Mouse (Mus musculus): ENCODE results near the gene Kif5a.

DNA sequence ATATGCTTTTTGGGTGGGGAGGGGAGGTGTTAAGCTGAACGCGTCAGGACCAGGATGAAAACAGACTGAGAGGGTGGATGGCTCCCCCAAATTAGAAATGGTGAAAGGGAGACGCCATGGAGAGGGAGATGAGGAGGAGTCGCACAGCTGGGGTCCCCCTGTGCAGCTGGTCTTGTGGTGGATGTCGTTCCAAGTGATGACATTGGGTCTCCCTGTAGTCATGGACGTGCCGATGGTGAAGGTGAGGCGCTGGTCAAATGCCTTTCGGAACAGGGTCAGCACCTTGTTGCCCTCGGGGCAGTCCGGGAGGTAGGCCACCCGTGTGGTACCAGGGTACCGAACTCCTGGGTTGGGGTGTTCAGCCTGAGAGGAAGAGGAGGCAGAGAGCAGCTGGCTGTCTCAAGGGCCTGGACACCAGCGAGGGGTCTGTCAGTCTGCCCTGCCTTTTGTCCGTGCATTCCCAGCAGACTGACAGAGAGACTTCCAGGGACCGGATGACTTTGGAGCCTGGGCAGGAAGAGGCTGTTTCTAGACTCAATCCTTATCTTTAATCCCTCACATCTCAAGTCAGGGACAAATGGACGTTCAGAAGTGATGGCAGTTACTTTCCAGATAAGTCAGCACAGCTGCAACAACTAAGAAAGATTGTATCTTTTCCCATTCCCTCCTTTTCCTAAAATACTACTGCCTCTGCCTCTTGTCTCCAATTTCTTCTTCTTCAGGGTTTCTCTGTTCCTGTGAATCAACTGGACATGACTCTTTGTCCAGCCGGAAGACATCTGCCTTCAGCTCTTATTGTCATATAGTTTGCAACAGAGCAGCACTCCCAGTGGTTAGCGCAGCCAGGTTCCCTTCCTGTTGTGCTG lies 71.7 kb downstream of the Kif5a start:
- TF ChIP-seq POLR2A (IDR thresholded peaks at IDR 0.05; ENCODE audit: low read depth, low read length) (no peak; the same call in 1 of the 2 replicates), CTCF (IDR thresholded peaks at IDR 0.05; ENCODE audit: borderline replicate concordance, insufficient read depth, low read length) (no peak)
